Mouse (Mus musculus): ENCODE measurements around the gene Ndc1. TPM values are rescaled to one million over a fixed set of nuclear protein-coding genes. Genes with fewer than 3 reads are reported as not detected.

Ndc1 gene
- polyA plus RNA-seq, 2 experiments: 27.8 to 35.4 TPM

DNA sequence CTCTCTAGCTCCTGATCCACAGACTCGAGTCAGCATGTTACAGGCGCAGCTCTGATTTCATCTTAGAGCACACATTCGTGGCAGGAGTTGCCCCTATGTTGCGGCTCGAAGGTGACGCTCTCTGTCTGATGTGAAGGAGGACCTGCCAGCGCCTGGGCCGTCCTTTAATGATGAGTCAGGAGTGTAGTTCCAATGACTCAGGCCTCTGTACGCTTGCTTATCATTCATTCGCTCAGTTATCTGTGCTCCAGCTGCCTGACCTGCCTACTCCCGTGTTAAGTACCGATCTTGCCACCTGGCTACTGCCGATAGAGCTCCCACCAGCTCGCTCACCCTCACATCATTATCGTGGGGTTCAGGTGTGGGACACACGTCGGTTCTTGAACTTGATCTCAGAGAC is 91.3 kb downstream of the Ndc1 start:
- no peak for TF ChIP-seq POLR2A (IDR thresholded peaks at IDR 0.05; ENCODE audit: borderline replicate concordance, extremely low read depth, insufficient read depth, insufficient read length)
- H3K27me3 ChIP-seq (ENCODE audit: control insufficient read depth, insufficient read depth, low read length): no peaks in the 10 kb centered on the region
- no peak overlapping the region for H3K4me2 ChIP-seq (replicated peaks; ENCODE audit: low read depth, low read length, severe bottlenecking)
- H3K4me3 ChIP-seq (replicated peaks; ENCODE audit: low read length): no peak overlapping the region
- no peak overlapping the region for H3K9ac ChIP-seq (ENCODE audit: low read depth, low read length, severe bottlenecking)
- H3K27ac ChIP-seq (replicated peaks; ENCODE audit: low read depth, low read length): no peak overlapping the region
- DNase-seq (ENCODE audit: low spot score) (no peak), ATAC-seq (ENCODE audit: low FRiP score, low read depth) (no peak)
- WGBS: 76% methylated on average over 17 of the region's 17 CpGs
- no peaks in the 10 kb centered on the region for H3K9me3 ChIP-seq (ENCODE audit: control insufficient read depth, low read length)
- H3K36me3 ChIP-seq (ENCODE audit: control insufficient read depth, insufficient read depth, low read length): no peaks in the 10 kb centered on the region
- H3K4me1 ChIP-seq (ENCODE audit: control insufficient read depth, insufficient read depth, low read length): peaks cover 28% of the 10 kb centered on the region

- no peaks in the 10 kb centered on the region for H3K27me3 ChIP-seq (ENCODE audit: control insufficient read depth, insufficient read depth, low read length)
- ATAC-seq (ENCODE audit: low FRiP score, low read depth): no peak
- no peak overlapping the region for H3K9ac ChIP-seq (ENCODE audit: low read depth, low read length, severe bottlenecking)
- H3K9me3 ChIP-seq (ENCODE audit: control insufficient read depth, low read length): no peaks in the 10 kb centered on the region
- peaks cover 28% of the 10 kb centered on the region for H3K4me1 ChIP-seq (ENCODE audit: control insufficient read depth, insufficient read depth, low read length)
- no peak overlapping the region for H3K4me3 ChIP-seq (replicated peaks; ENCODE audit: low read length)
- H3K27ac ChIP-seq (replicated peaks; ENCODE audit: low read depth, low read length): no peak overlapping the region
- TF ChIP-seq POLR2A (IDR thresholded peaks at IDR 0.05; ENCODE audit: borderline replicate concordance, extremely low read depth, insufficient read depth, insufficient read length): no peak
- no peak for DNase-seq (ENCODE audit: low spot score)
- H3K4me2 ChIP-seq (replicated peaks; ENCODE audit: low read depth, low read length, severe bottlenecking): no peak overlapping the region
- H3K36me3 ChIP-seq (ENCODE audit: control insufficient read depth, insufficient read depth, low read length): no peaks in the 10 kb centered on the region
- 76% methylated on average over 2 of the region's 2 CpGs for WGBS
These were observed 91.9 kb downstream of the Ndc1 start for GRCm38 (mm10) chr4:107459461-107459860.

- Histone ChIP-seq H3K4me3 (replicated peaks; ENCODE audit: low read length) (no peak overlapping the region), H3K4me2 (replicated peaks; ENCODE audit: low read depth, low read length, severe bottlenecking) (no peak overlapping the region), H3K4me1 (ENCODE audit: control insufficient read depth, insufficient read depth, low read length) (peaks cover 28% of the 10 kb centered on the region), H3K27me3 (ENCODE audit: control insufficient read depth, insufficient read depth, low read length) (no peaks in the 10 kb centered on the region), H3K27ac (replicated peaks; ENCODE audit: low read depth, low read length) (no peak overlapping the region), H3K36me3 (ENCODE audit: control insufficient read depth, insufficient read depth, low read length) (no peaks in the 10 kb centered on the region), H3K9ac (ENCODE audit: low read depth, low read length, severe bottlenecking) (no peak overlapping the region), H3K9me3 (ENCODE audit: control insufficient read depth, low read length) (no peaks in the 10 kb centered on the region)
- no peak for TF ChIP-seq POLR2A (IDR thresholded peaks at IDR 0.05; ENCODE audit: borderline replicate concordance, extremely low read depth, insufficient read depth, insufficient read length)
- WGBS: 28% methylated on average over 11 of the region's 11 CpGs
- ATAC-seq (ENCODE audit: low FRiP score, low read depth) (no peak), DNase-seq (ENCODE audit: low spot score) (no peak)
These were observed 92.9 kb downstream of the Ndc1 start for GRCm38 (mm10) chr4:107460468-107460867.

Small RNA genes within 50 kb of the gene (microRNA-seq; reads per million reads assigned to microRNA genes)
- gene Gm24804: not detected

Other genes with a start within 250 kb of the Ndc1 start
- 235 and 264 TPM in 2 replicates for gene Tmem59, start 189.4 kb upstream of the Ndc1 start, polyA plus RNA-seq (2012; rRNA removed)
- gene Tmem59, start 189.4 kb upstream of the Ndc1 start, polyA plus RNA-seq (2014; fragmentation: Nextera tagmentation; extraction: Ambion mirVana): 441 and 468 TPM in 2 replicates
- 12.3 and 16.7 TPM in 2 replicates for gene Tceanc2, start 188.7 kb upstream of the Ndc1 start, polyA plus RNA-seq (2012; rRNA removed)
- 27.6 and 29.8 TPM in 2 replicates for gene Tceanc2, start 188.7 kb upstream of the Ndc1 start, polyA plus RNA-seq (2014; fragmentation: Nextera tagmentation; extraction: Ambion mirVana)
- 0.05 and 0.06 TPM in 2 replicates for gene Ldlrad1, start 158.6 kb upstream of the Ndc1 start, polyA plus RNA-seq (2012; rRNA removed)
- 0.17 TPM in 1 of 2 replicates, not detected in the other for gene Ldlrad1, start 158.6 kb upstream of the Ndc1 start, polyA plus RNA-seq (2014; fragmentation: Nextera tagmentation; extraction: Ambion mirVana)
- 52.2 and 60.1 TPM in 2 replicates for gene Lrrc42, start 114.3 kb upstream of the Ndc1 start, polyA plus RNA-seq (2012; rRNA removed)
- gene Lrrc42, start 114.3 kb upstream of the Ndc1 start, polyA plus RNA-seq (2014; fragmentation: Nextera tagmentation; extraction: Ambion mirVana): 82.4 and 90.5 TPM in 2 replicates
- gene Hspb11, start 114.2 kb upstream of the Ndc1 start, polyA plus RNA-seq (2012; rRNA removed): 25.5 and 31.5 TPM in 2 replicates
- 44.2 and 51.0 TPM in 2 replicates for gene Hspb11, start 114.2 kb upstream of the Ndc1 start, polyA plus RNA-seq (2014; fragmentation: Nextera tagmentation; extraction: Ambion mirVana)
- gene Dio1, start 60.6 kb upstream of the Ndc1 start, polyA plus RNA-seq (2012; rRNA removed): 0.06 and 0.09 TPM in 2 replicates
- not detected in 2 replicates for gene Dio1, start 60.6 kb upstream of the Ndc1 start, polyA plus RNA-seq (2014; fragmentation: Nextera tagmentation; extraction: Ambion mirVana)
- gene Yipf1, start 53.4 kb upstream of the Ndc1 start, polyA plus RNA-seq (2012; rRNA removed): 35.8 and 44.3 TPM in 2 replicates
- gene Yipf1, start 53.4 kb upstream of the Ndc1 start, polyA plus RNA-seq (2014; fragmentation: Nextera tagmentation; extraction: Ambion mirVana): 55.2 and 59.6 TPM in 2 replicates
- 9.0 and 14.0 TPM in 2 replicates for gene Glis1, start 66.8 kb downstream of the Ndc1 start, polyA plus RNA-seq (2012; rRNA removed)
- 10.0 and 10.7 TPM in 2 replicates for gene Glis1, start 66.8 kb downstream of the Ndc1 start, polyA plus RNA-seq (2014; fragmentation: Nextera tagmentation; extraction: Ambion mirVana)

Data from limb, embryonic 14.5 days (tissue).